Mouse (Mus musculus) kidney, postnatal 0 days (tissue): ENCODE data around the gene Pak3. TPM values are rescaled to one million over a fixed set of nuclear protein-coding genes. Genes with fewer than 3 reads are reported as not detected.

Experiments used
- ATAC-seq: fragments of 200-750 bp; cut with Nextera tagmentation; replicated peaks from 2 replicates; pipeline ENCODE4 v1.8.0; 2017; ENCODE audit warnings: low read depth, moderate number of reproducible peaks, moderate TSS enrichment, moderate library complexity; ENCODE audit not compliant: low FRiP score
- DNase-seq: peaks from one replicate; pipeline ENCODE4 v3.0.0-alpha.2; 2016; ENCODE audit warnings: low spot score
- H3K27ac ChIP-seq: fragments of 300-500 bp; sonication (generic); 2 replicates; pipeline ENCODE4 v1.5.1; 2014; ENCODE audit warnings: mild to moderate bottlenecking
- H3K27me3 ChIP-seq: fragments of 300-500 bp; sonication (generic); 2 replicates; pipeline ENCODE4 v1.6.1; 2014; ENCODE audit warnings: low read length, mixed read lengths; ENCODE audit not compliant: insufficient read depth
- H3K36me3 ChIP-seq: fragments of 300-500 bp; sonication (generic); 2 replicates; pipeline ENCODE4 v1.6.1; 2014; ENCODE audit warnings: low read length, mixed read lengths; ENCODE audit not compliant: insufficient read depth
- H3K4me1 ChIP-seq: fragments of 300-500 bp; sonication (generic); replicated peaks from 2 replicates; pipeline ENCODE4 v1.6.1; 2014; ENCODE audit warnings: antibody characterized with exemption, low read length, mixed read lengths; ENCODE audit not compliant: insufficient read depth
- H3K4me2 ChIP-seq: fragments of 300-500 bp; sonication (generic); 2 replicates; pipeline ENCODE4 v1.6.1; 2014; ENCODE audit warnings: mild to moderate bottlenecking, low read length, moderate library complexity, mixed read lengths
- H3K4me3 ChIP-seq: fragments of 300-500 bp; sonication (generic); replicated peaks from 2 replicates; pipeline ENCODE4 v1.5.1; 2014; ENCODE audit warnings: low read depth, low read length
- H3K9ac ChIP-seq: fragments of 300-500 bp; sonication (generic); 2 replicates; pipeline ENCODE4 v1.6.1; 2014; ENCODE audit warnings: low read depth, low read length
- H3K9me3 ChIP-seq: fragments of 300-500 bp; sonication (generic); replicated peaks from 2 replicates; pipeline ENCODE4 v1.6.1; 2016; ENCODE audit warnings: low read length, inconsistent platforms, mixed read lengths
- CTCF ChIP-seq: IDR thresholded peaks from 2 replicates; pipeline ENCODE4 v1.5.1; 2016; ENCODE audit warnings: antibody characterized with exemption, low read depth, mild to moderate bottlenecking, moderate library complexity
- WGBS: fragments of 180-500 bp; shearing (Covaris S2); extraction: QIAGEN DNeasy Blood & Tissue Kit; methylation state at CpG from one replicate; pipeline ENCODE4 v1.1.7; 2014; 5-methylcytosine and 5-hydroxymethylcytosine counted together
- polyA plus RNA-seq: library from polyadenylated mRNA; unstranded; fragments of >200 nt; fragmentation: Nextera tagmentation; extraction: Ambion mirVana; gene quantifications from 2 replicates; pipeline ENCODE4 v1.2.1, GENCODE M21; 2015

Pak3 gene
- polyA plus RNA-seq, 1 experiment from 2014 or later: 2.1 TPM

- H3K4me1 ChIP-seq: no peaks in the 10 kb centered on the region
- no peak for DNase-seq
- no peak overlapping the region for H3K27ac ChIP-seq
- no peaks in the 10 kb centered on the region for H3K9me3 ChIP-seq
- H3K36me3 ChIP-seq: no peaks in the 10 kb centered on the region
- no peak overlapping the region for H3K9ac ChIP-seq
- TF ChIP-seq CTCF: no peak
- no peak for ATAC-seq
- no peak overlapping the region for H3K4me2 ChIP-seq
- H3K27me3 ChIP-seq: no peaks in the 10 kb centered on the region
- WGBS: 42% methylated on average over 1 of the region's 1 CpGs
- H3K4me3 ChIP-seq: no peak overlapping the region
Measured at GRCm38 (mm10) chrX:143520195-143520594, 1.8 kb downstream of the Pak3 start.

- 85% methylated on average over 3 of the region's 3 CpGs for WGBS
Measured at GRCm38 (mm10) chrX:143532331-143532730, 13.9 kb downstream of the Pak3 start.

DNA sequence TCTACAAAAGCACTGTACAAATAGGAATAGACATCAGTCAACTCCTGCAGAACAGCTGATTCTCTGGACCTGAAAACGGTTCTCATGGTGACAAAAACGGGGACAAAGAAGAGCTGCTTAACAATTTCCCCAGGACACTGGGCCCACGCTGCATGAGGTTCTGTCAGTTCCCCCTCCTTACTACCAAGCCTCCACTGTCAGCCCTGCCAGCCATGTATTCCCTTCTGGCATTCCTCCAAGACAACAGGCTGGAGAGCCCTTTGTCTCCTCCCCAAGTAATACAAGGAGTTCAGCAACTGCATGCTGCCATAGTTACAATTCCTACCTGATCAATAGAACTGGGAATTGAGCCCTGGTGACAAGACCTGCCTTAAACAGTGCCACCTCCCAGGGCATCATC lies 15.2 kb downstream of the Pak3 start:
- 82% methylated on average over 3 of the region's 3 CpGs for WGBS
- no peaks in the 10 kb centered on the region for H3K9me3 ChIP-seq
- H3K4me3 ChIP-seq: no peak overlapping the region

More at GRCm38 (mm10) chrX:143532331-143532730, 13.9 kb downstream of the Pak3 start:
- ATAC-seq: no peak
- Histone ChIP-seq H3K4me1 (no peaks in the 10 kb centered on the region), H3K27ac (no peak overlapping the region), H3K4me2 (no peak overlapping the region), H3K36me3 (no peaks in the 10 kb centered on the region), H3K9ac (no peak overlapping the region), H3K9me3 (no peaks in the 10 kb centered on the region), H3K4me3 (no peak overlapping the region), H3K27me3 (no peaks in the 10 kb centered on the region)
- DNase-seq: no peak
- TF ChIP-seq CTCF: no peak

DNA sequence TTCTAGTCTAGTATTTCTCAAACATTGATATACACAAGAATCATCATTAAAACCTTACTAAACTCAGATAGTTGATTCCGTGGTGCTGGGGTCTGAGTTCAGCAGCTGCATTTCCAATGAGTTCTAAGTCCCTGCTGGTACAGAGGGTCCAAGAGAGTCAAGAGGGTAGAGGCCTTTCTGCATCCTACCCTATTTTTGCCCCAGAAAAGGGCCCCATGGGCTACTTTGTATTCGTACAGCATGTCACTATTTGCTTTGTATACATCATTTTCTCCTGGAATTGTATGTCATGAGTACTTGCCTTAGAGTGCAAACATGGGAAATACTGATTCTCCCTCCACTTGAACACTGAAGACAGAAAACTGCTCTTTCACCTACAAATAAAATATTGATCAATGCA lies 24.4 kb downstream of the Pak3 start:
- TF ChIP-seq CTCF: no peak
- DNase-seq: no peak
- WGBS: 72% methylated on average over 2 of the region's 2 CpGs

More for the DNA sequence above, 15.2 kb downstream of the Pak3 start:
- H3K27ac ChIP-seq: no peak overlapping the region
- H3K27me3 ChIP-seq: no peaks in the 10 kb centered on the region
- no peak overlapping the region for H3K4me2 ChIP-seq
- no peak for DNase-seq
- TF ChIP-seq CTCF: no peak
- H3K4me1 ChIP-seq: no peaks in the 10 kb centered on the region
- H3K9ac ChIP-seq: no peak overlapping the region
- H3K36me3 ChIP-seq: no peaks in the 10 kb centered on the region
- ATAC-seq: no peak

GRCm38 (mm10) chrX:143543186-143543793 lies 24.9 kb downstream of the Pak3 start:
- Histone ChIP-seq H3K27me3 (no peaks in the 10 kb centered on the region), H3K4me1 (no peaks in the 10 kb centered on the region), H3K36me3 (no peaks in the 10 kb centered on the region), H3K9me3 (no peaks in the 10 kb centered on the region), H3K27ac (no peak overlapping the region), H3K9ac (no peak overlapping the region), H3K4me2 (no peak overlapping the region), H3K4me3 (no peak overlapping the region)
- ATAC-seq (no peak), DNase-seq (no peak)
- WGBS: 53% methylated on average over 7 of the region's 7 CpGs
- no peak for TF ChIP-seq CTCF

More for the DNA sequence above, 24.4 kb downstream of the Pak3 start:
- Histone ChIP-seq H3K4me2 (no peak overlapping the region), H3K4me1 (no peaks in the 10 kb centered on the region), H3K9ac (no peak overlapping the region), H3K27ac (no peak overlapping the region), H3K4me3 (no peak overlapping the region), H3K27me3 (no peaks in the 10 kb centered on the region), H3K36me3 (no peaks in the 10 kb centered on the region), H3K9me3 (no peaks in the 10 kb centered on the region)
- ATAC-seq: no peak

DNA sequence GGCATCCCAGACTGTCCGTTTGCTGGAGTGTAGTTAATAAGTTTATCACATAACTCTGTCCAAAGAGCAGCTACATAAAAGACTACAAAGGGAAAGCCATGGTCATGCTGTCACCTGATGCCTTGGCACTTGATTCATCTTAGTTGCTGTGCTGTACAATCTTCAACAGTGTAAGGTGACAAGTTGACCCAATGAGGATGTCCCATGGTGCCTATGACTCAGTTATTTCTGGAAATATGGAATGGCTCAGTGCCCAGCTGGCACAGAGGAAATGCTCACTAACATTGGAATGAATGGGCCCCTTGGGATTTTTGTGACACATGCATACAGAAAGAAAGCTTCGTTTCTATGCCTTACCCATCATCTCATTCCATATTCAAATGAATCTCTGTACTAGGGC lies 55.3 kb downstream of the Pak3 start:
- Histone ChIP-seq H3K27me3 (no peaks in the 10 kb centered on the region), H3K4me3 (no peak overlapping the region), H3K4me2 (no peak overlapping the region), H3K9ac (no peak overlapping the region), H3K9me3 (no peaks in the 10 kb centered on the region), H3K4me1 (no peaks in the 10 kb centered on the region), H3K27ac (no peak overlapping the region), H3K36me3 (no peaks in the 10 kb centered on the region)
- ATAC-seq: no peak
- 52% methylated on average over 2 of the region's 2 CpGs for WGBS
- no peak for TF ChIP-seq CTCF
- DNase-seq: no peak

DNA sequence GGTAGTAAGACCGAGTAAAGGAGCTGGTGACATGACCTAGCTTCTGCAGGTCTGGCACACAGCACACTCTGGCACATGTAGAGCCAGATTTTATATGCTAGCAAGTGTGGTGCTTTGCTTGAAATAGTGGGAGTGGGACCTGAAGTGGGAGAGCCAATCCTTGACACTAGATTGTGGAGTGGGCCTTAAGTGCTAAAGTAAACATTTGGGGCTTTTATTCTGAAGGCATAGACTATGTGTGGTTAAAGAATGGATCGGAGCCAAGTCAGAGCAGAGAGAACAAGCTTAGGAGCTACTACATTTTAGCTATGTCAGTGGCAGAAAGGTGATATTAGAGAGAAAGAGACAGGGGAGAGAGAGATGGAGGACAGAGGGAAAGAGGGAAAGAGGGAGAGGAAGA lies 61.5 kb downstream of the Pak3 start:
- Histone ChIP-seq H3K4me2 (no peak overlapping the region), H3K9me3 (no peaks in the 10 kb centered on the region), H3K9ac (no peak overlapping the region), H3K36me3 (no peaks in the 10 kb centered on the region), H3K4me3 (no peak overlapping the region), H3K27ac (no peak overlapping the region), H3K4me1 (no peaks in the 10 kb centered on the region), H3K27me3 (no peaks in the 10 kb centered on the region)
- ATAC-seq (no peak), DNase-seq (no peak)
- TF ChIP-seq CTCF: no peak
- 73% methylated on average over 2 of the region's 2 CpGs for WGBS
